Mouse (Mus musculus) heart, postnatal 0 days (tissue): Measurements from ENCODE around the gene Gm28305.

Experiments used
- CTCF ChIP-seq: IDR thresholded peaks from 2 replicates; pipeline ENCODE4 v1.5.1; 2016; ENCODE audit warnings: antibody characterized with exemption, control low read depth, low read depth
- EP300 ChIP-seq: IDR thresholded peaks from 2 replicates; pipeline ENCODE4 v1.6.1; 2016; ENCODE audit warnings: antibody characterized with exemption, low read depth

- no peak for TF ChIP-seq CTCF
- TF ChIP-seq EP300: no peak
These were observed 5.7 kb upstream of the Gm28305 start for GRCm38 (mm10) chr9:104034718-104035117.
